Mouse (Mus musculus) cortical plate, adult 2 months (tissue): Measurements from ENCODE around the gene Spata18. TPM values are rescaled to one million over a fixed set of nuclear protein-coding genes. Genes with fewer than 3 reads are reported as not detected.
A peak's percentile ranks its signal among the peaks of the same experiment; 100 is the strongest.

Experiments used
- H3K27ac ChIP-seq: fragments of 200-500 bp; 2 replicates; pipeline ENCODE4 v1.5.1; 2012; ENCODE audit warnings: low read length, control low read depth, inconsistent platforms; ENCODE audit not compliant: insufficient read depth
- H3K4me1 ChIP-seq: fragments of 200-500 bp; 2 replicates; pipeline ENCODE4 v1.6.1; 2011; ENCODE audit warnings: low read length; ENCODE audit not compliant: control insufficient read depth, insufficient read depth
- H3K4me3 ChIP-seq: fragments of 200-500 bp; 2 replicates; pipeline ENCODE4 v1.5.1; 2011; ENCODE audit warnings: mild to moderate bottlenecking, low read length, control low read depth; ENCODE audit not compliant: insufficient read depth
- CTCF ChIP-seq: fragments of 200-500 bp; IDR thresholded peaks from 2 replicates; pipeline ENCODE4 v1.5.1; 2011; ENCODE audit warnings: mild to moderate bottlenecking, control low read depth, low read length; ENCODE audit not compliant: insufficient read depth; ENCODE audit errors: extremely low read depth
- POLR2A ChIP-seq: fragments of 200-500 bp; IDR thresholded peaks from 2 replicates; pipeline ENCODE4 v1.6.1; 2011; ENCODE audit warnings: mild to moderate bottlenecking, low read length, control low read depth; ENCODE audit not compliant: insufficient read depth; ENCODE audit errors: extremely low read depth
- polyA plus RNA-seq: library from polyadenylated mRNA; depleted of rRNA; stranded (reverse); fragments of >200 nt; gene quantifications from 2 replicates; pipeline ENCODE4 v1.2.3, GENCODE M21; 2012

The Spata18 gene
- polyA plus RNA-seq, 1 experiment, result 0.33 TPM

- Histone ChIP-seq H3K4me3 (no peak overlapping the region), H3K4me1 (no peaks in the 10 kb centered on the region), H3K27ac (no peak overlapping the region)
- TF ChIP-seq CTCF, result no peak
- no peak for TF ChIP-seq POLR2A
These were observed 15.5 kb downstream of the Spata18 start for GRCm38 (mm10) chr5:73666695-73667094.

GRCm38 (mm10) chr5:73667877-73668276, 16.7 kb downstream of the Spata18 start:
- Histone ChIP-seq H3K4me3 (no peak overlapping the region), H3K4me1 (no peaks in the 10 kb centered on the region), H3K27ac (no peak overlapping the region)
- TF ChIP-seq CTCF, result no peak
- no peak for TF ChIP-seq POLR2A

- Histone ChIP-seq H3K4me1 (no peaks in the 10 kb centered on the region), H3K4me3 (no peak overlapping the region), H3K27ac (no peak overlapping the region)
- TF ChIP-seq CTCF, result no peak
- TF ChIP-seq POLR2A, result no peak
These were observed 18.2 kb downstream of the Spata18 start for GRCm38 (mm10) chr5:73669386-73669785.

- no peak overlapping the region for H3K27ac ChIP-seq
- H3K4me3 ChIP-seq, result no peak overlapping the region
- TF ChIP-seq CTCF, result no peak
- no peak for TF ChIP-seq POLR2A
- no peaks in the 10 kb centered on the region for H3K4me1 ChIP-seq
These were observed 24.4 kb downstream of the Spata18 start for GRCm38 (mm10) chr5:73675604-73676003.

- no peaks in the 10 kb centered on the region for H3K4me1 ChIP-seq
- H3K27ac ChIP-seq, result no peak overlapping the region
- peak overlapping the region; percentile 20 for H3K4me3 ChIP-seq
These were observed 25.4 kb downstream of the Spata18 start for GRCm38 (mm10) chr5:73676626-73677025.

GRCm38 (mm10) chr5:73683221-73683620, 32.0 kb downstream of the Spata18 start:
- Histone ChIP-seq H3K27ac (no peak overlapping the region), H3K4me3 (no peak overlapping the region), H3K4me1 (no peaks in the 10 kb centered on the region)
- TF ChIP-seq CTCF, result no peak
- no peak for TF ChIP-seq POLR2A

More at GRCm38 (mm10) chr5:73676626-73677025, 25.4 kb downstream of the Spata18 start:
- TF ChIP-seq CTCF, result no peak
- no peak for TF ChIP-seq POLR2A

GRCm38 (mm10) chr5:73683706-73684409, 32.7 kb downstream of the Spata18 start:
- Histone ChIP-seq H3K4me3 (no peak overlapping the region), H3K4me1 (no peaks in the 10 kb centered on the region), H3K27ac (no peak overlapping the region)
- no peak for TF ChIP-seq POLR2A
- peak; percentile 29 for TF ChIP-seq CTCF

GRCm38 (mm10) chr5:73686149-73686548, 35.0 kb downstream of the Spata18 start:
- TF ChIP-seq CTCF (peak; percentile 63), POLR2A (no peak)
- Histone ChIP-seq H3K27ac (no peak overlapping the region), H3K4me1 (no peaks in the 10 kb centered on the region), H3K4me3 (no peak overlapping the region)

GRCm38 (mm10) chr5:73688576-73688975, 37.4 kb downstream of the Spata18 start:
- no peak overlapping the region for H3K4me3 ChIP-seq
- H3K27ac ChIP-seq, result no peak overlapping the region
- no peaks in the 10 kb centered on the region for H3K4me1 ChIP-seq
- TF ChIP-seq CTCF, result no peak
- no peak for TF ChIP-seq POLR2A

- no peak overlapping the region for H3K4me3 ChIP-seq
- no peaks in the 10 kb centered on the region for H3K4me1 ChIP-seq
- TF ChIP-seq POLR2A, result no peak
- TF ChIP-seq CTCF, result no peak
- H3K27ac ChIP-seq, result no peak overlapping the region
These were observed 39.0 kb downstream of the Spata18 start for GRCm38 (mm10) chr5:73690146-73690545.

GRCm38 (mm10) chr5:73691723-73692520, 40.7 kb downstream of the Spata18 start:
- H3K4me1 ChIP-seq, result no peaks in the 10 kb centered on the region
- H3K4me3 ChIP-seq, result no peak overlapping the region
- H3K27ac ChIP-seq, result no peak overlapping the region
- TF ChIP-seq POLR2A (no peak), CTCF (no peak)
